Mouse (Mus musculus) telencephalon, adult 2 months (tissue): ENCODE measurements at regions not wholly inside any gene's neighbourhood (a gene's known extent, or its start where the extent isn't known, plus 50 kb on each side); places are given as distances from the start of the nearest gene placed in this dataset.
A peak's percentile ranks its signal among the peaks of the same experiment; 100 is the strongest.

Source experiments
- DNase-seq: peaks from one replicate; pipeline ENCODE4 v3.0.0-alpha.2; 2011; ENCODE audit warnings: low read depth, low spot score

DNA sequence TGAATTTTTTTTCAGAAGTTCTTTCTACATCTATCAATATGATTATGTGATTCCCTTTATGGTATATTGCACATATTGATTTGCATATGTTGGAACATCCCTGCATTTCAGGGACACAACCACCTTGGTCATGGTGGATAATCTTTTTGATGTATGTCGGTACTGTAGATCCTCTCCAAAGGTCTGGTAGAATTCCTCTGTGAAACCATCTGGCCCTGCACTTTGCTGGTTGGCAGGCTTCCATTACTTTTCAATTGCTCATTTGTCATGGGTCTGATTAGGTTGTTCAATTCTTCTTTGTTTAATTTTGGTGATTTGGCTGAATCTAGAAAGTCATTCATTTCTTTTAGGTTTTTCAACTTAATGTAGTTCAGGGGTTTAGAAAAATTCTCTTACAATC lies 288.2 kb downstream of the Col12a1 start:
- no peak for DNase-seq

DNA sequence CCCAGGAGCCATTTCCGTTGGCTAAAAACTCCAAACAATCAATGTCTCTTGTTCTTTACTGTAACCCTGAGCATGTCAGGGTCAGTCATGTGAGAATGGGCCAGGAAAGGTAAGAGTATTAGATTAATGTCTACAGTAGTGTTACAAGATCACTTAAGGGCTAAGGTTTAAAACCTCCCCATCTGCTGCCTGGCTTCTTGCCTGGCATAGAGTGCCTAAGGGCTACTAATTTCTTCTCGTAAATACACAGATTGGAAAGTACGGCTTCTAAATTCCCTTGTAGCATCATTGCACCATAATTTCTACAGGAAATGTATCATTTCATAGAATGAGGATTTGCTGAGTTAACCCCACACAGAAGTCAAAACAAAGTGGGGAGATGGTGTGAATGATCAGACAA lies 281.0 kb downstream of the Col12a1 start:
- DNase-seq = no peak

DNA sequence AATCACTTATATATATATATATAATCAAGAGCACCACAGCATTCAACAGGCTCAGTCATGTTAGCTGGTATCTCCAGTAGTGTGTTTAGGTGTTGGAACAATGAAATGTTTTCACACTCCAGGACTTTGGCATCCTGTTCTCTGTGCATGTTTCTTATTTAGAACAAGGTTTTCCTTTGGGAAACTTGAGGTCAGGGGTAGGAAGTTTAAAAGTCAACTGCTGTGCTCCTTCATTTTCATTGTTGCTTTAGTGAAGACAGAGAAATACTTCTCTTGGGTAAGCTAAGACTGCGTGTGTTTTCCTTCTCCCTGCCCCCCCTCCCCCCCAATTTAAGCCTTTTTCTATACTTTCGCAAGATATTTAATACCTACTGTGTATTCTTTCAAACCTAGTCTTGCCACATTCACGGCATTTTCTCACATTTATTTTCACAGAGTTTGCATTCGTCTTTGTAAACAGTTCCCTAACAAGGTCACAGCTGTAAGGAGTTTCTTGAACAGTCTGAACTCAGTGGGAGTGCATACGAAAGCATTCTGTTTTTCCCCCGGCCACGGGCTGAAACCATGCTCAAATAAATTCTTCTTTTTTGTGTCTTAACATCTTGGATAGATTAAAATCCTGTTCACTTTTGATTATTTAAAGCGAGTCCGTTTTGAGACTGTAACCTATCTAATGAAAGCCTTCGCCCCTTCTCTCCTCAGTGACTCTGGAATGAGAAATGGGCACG lies 279.2 kb downstream of the Col12a1 start:
- DNase-seq = no peak

DNA sequence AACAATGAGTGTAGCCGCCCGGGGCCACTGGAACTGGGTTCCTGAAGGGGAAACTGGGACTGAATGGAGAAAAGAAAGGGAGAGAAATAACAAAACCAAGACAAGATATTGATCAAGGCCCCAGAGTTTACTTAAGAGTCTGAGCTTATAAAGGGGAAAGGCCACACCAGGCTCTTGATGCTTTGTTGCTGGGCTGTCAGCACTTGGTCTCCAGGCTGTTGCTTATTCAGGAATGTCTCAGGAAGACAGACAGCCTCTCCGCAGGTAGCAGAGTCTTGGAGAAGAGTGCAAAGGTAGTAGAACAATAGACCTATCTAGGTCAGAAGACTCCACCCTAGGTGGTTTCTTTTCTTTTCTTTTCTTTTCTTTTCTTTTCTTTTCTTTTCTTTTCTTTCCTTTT lies 263.4 kb downstream of the Col12a1 start:
- DNase-seq = no peak

DNA sequence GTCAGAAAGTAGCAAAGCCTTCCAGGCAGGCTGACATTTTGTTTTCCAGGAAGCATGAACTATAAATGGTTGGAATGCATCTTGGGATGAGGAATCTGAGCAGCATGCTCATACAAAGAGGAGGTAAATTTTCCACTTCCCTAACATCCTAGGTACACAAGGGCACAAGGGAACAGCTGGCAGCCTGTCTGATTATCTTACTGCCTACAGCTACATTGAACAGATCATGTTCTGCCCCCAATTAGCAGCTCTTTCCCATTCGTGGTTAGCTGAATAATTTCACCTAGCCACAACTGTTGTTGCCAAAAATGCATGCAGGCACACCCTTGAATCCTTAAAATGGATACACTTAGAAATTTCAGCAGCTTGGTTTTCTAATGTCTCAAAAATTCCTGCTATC lies 239.5 kb downstream of the Col12a1 start:
- no peak for DNase-seq

DNA sequence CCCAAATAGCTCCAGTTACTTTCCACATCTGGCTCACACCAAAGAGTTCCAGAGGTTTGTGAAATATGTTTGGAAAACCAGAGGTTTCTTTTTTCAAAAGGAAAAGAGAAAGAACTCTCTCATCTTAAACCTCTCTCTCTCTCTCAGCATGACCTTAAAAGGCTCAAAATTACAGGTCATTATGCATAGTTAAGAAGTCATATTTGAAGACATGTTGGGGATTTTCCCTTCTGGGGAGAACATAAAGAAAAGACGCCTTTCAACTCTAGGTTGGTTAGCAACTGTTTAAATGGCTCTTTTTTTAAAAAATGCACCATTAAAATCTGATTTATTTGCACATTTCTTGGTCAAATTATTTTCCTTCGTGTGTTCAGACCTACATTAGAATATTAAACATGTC lies 218.4 kb downstream of the Col12a1 start:
- DNase-seq = no peak

DNA sequence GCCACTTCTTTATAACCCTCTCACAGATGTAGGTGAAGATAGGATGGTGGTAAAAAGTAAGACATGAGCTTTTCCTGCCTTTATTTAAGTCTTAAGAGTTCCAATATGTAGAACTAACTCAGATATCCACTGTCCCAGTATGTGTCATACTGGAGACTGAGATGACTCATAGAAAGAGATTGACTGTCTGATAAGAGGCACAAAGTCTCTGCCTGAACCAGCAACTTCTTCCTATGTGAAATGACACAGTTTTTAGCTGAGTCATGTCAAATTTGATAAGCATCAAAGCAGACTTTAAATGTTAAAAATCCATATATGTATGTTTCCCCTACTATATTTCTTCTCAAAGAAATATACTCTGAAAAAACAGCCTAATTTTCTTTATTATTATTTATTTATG lies 216.6 kb downstream of the Col12a1 start:
- DNase-seq = no peak

DNA sequence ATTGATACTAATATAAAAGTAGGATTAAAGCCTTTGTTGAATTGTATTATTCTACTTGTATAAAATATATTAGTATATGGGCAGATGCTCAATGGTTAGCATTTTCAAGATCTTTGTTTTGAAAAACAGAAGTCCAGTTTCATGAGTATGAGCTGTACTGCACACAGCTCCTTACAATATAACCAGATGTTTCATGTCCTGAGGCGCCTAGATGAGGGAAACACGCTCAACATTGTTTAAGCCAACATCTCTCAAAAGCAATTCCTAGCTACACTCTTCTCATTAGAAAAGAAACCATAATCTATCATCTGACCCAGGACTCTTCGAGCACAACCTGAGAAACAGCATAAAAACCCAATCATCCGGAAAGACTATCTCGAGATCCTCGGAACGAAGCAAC lies 202.2 kb downstream of the Col12a1 start:
- no peak for DNase-seq

DNA sequence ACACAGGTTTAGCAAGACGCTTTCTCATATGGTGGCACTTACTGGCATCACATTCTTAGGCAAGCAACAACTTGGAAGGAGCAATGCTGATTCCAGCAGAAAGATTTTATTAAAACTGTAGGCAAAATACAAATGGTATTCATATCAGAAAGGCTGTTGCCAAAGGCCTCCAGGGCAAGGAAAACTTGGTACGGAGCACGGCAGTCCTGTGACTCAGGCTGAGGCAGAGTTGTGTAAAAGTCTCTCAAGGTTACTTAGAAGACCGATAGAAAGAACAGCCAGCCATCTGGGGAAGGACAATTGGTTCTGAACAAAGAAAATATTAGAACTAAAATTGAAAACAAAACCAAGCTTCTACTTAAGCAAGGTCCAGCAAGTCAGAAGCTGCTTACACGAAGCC lies 201.2 kb downstream of the Col12a1 start:
- DNase-seq = no peak

DNA sequence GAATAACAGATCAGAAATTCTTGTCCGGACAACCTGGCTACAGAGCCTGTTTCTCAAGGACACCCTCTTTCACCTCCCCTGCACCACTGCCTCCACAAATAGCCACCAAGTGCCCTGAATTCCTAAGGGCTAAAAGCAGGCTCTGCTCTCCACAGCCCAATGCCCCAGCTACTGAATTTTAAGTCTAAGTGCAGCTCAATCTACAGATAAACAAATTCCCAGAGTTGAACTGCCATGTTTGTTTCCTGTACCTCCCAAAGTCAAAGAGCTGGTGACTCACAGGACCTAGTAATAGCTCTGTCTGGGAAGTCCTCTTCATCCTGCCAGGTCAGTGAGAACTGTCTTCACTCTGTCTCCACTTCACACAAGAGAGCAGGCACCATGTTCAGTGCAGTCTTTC lies 200.0 kb downstream of the Col12a1 start:
- no peak for DNase-seq

DNA sequence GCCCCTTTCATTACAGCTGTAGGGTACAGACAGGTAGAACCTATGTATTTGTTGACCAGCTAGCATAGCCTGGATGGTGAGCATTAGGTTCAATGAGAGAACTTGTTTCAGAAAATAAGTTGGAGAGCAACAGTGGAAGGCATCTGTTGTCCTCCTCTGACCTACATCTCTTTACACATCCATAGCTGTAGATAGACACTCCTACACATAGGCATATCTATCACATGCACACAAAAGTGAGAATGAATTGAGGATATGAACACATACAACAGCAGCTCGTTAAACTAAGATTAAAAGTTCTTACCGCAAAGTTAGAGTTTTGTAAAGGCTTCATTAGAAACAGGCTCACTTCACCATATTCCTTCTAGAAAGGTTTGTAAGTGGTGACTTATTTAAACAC lies 198.1 kb downstream of the Col12a1 start:
- peak; percentile 38 for DNase-seq

DNA sequence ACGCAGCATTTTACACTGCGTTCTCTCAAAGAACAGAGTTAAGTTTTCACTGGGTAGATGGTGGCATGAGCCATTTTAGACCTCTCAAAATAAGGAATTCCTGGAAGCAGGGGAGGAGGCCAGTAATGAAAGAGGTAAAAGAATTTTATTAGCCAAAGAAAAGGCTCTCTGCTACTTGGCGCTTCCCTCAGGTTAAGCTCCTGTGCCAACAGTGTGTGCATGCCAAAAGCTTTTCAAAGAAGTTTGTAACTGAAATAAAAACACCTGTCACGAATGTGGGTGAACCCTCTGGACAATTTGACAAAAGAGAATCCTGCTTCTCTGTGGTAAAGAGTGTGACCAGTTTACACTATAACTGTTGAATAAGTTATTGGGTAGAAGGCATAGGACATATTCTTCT lies 195.6 kb downstream of the Col12a1 start:
- DNase-seq = no peak

DNA sequence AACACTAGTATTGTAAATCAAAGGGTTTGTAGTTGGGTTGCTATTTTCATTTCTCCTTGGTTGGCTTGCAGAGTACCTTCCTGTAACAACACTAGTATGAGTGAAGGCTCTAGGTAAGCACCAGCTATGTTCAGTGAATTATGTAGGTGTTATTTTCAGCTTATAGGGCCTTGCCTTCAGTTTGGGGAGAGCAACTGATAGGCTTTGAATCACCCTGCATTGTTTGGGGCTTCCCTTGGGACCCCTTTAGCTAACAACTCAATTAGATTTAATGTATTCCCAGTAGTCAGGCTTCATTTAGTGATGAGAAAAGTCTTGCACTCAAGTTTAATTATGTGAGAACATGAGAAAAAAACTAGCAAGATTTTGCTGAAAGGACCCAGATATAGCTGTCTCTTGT lies 193.6 kb downstream of the Col12a1 start:
- no peak for DNase-seq

DNA sequence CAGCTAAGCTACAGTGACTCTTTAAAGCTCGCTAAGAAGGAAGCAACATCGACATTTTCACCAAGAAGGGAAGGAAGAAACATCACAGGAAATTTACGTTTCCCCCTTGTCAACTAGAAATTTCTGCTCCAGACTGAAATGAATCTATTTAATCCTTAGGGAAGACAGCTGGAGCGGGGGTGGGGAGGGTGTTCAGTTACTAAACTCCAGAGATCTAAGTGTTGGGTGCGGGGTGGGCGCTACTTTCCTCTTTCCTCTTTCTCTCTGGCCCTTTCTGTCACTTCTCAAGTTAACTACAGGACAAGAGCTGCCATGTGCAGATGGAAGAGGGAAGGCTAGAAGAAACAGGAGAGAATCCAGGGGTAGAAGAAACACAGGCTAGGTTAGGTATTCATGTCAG lies 192.2 kb downstream of the Col12a1 start:
- peak; percentile 68 for DNase-seq

DNA sequence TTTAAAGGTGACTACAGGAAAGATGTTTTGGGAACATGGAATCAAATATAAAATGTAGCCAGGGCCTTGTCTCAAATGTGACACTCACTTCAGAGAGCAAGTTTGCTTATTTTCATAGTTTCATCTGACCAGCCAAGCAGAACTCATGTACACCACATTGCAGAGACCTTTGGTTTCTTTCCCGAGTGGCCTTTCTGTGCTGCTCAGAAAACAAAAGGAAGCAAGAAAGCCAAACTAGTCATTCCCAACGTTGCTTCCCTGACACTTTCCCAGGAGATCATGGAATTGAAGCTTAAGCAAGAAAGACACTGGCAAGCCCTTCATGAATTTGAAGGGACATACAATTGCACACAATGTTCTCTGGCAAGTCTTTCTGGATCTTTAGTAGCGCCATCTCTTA lies 191.3 kb downstream of the Col12a1 start:
- no peak for DNase-seq
